Mouse (Mus musculus) mouse embryonic stem cell (cell line): ENCODE results near the gene Kif17.

ENCODE experiments used
- in situ Hi-C, 2 experiments: fragments of 300-500 bp; cut with MboI; formaldehyde crosslinking; loops; 1 replicate in 1 of 2; 3 replicates in 1 of 2; pipeline ENCODE4 v1.14.3; 2019 to 2020; ENCODE audit warnings: low sequenced_read_pairs in 2 of 2, low pct_unique_long_range_greater_than_20kb in 1 of 2, mixed read lengths in 1 of 2; ENCODE audit not compliant: unreplicated experiment in 1 of 2

The Kif17 gene

DNA sequence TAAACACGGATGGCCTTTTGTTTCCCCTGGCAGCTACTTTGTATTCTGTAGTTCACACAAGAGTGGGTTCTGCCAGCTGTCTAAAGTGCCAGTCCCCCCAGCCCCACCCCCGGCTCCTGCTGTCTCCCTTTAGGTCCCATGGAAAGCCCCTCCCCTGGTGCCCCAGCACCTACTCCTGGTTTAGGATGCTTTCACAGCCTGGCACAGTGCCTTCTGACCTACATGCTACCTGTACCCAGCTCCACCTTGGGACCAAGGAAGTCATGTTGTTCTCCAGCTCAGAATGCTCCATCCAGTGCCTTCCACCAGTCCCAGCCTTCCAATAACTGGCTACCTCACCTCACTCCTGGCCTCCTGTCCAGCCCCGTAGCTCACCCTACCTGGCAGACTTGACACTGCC is 56.8 kb downstream of the Kif17 start:
- in situ Hi-C loops, result no loop called here

DNA sequence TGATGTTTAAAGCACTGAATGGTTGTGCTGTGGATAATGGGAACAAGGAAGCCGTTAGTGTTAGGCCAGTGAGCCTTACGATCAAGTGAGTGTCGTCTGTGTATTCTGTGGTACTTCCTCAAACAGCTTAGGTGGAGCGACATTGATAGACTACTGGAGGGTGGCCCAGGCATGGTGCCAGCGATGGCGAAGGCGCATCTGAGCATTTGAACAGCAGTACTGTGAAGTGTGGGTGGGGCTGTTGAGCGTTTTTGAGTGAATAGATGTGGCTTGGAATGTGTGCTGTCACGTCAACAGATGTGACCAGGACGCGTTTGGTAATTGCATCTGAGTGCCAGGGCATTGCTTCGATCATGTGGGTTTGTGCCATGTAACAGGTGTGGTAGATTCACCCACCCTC is 57.5 kb downstream of the Kif17 start:
- in situ Hi-C loops, result no loop called here

DNA sequence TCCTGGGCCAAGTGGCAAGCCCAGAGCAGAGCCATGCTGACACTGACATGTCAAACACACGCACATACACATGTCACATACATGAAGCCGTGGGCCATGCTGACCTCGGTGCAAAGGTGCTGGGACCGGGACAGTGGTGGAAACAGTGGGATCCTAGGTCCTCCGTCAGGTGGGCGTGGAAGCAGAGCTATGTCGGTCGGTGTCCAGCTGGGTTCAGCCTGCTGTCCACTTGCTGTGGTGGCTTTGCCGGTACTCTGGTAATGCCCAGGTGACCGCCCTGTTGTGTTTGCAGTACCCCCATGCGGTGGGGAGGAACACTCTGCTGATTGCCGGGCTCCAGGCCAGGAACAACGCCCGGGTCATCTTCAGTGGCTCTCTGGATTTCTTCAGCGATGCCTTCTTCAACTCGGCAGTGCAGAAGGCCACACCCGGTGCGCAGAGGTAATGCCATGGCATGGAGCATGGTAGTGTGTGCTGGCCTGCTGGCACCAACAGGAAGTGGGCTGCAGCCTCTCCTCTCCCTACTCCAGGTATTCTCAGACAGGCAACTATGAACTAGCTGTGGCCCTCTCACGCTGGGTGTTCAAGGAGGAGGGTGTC is 60.2 kb downstream of the Kif17 start:
- in situ Hi-C loops, result no loop called here

DNA sequence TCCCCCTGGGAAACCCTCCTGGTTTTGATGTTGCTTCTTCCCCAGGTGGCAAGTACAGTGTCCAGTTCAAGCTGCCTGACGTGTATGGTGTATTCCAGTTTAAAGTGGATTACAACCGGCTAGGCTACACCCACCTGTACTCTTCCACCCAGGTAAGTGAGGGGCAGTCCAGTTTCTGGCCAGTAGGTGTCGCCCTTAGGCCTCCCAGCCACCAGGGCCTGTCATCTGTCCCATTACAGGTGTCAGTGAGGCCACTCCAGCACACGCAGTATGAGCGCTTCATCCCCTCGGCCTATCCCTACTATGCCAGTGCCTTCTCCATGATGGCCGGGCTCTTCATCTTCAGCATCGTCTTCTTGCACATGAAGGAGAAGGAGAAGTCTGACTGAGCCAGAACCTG is 61.4 kb downstream of the Kif17 start:
- in situ Hi-C loops, result no loop called here

GRCm38 (mm10) chr4:138312105-138312504 is 61.9 kb downstream of the Kif17 start:
- in situ Hi-C loops, result no loop called here

- in situ Hi-C loops, result no loop called here
Measured at GRCm38 (mm10) chr4:138313021-138313420, 62.8 kb downstream of the Kif17 start.

DNA sequence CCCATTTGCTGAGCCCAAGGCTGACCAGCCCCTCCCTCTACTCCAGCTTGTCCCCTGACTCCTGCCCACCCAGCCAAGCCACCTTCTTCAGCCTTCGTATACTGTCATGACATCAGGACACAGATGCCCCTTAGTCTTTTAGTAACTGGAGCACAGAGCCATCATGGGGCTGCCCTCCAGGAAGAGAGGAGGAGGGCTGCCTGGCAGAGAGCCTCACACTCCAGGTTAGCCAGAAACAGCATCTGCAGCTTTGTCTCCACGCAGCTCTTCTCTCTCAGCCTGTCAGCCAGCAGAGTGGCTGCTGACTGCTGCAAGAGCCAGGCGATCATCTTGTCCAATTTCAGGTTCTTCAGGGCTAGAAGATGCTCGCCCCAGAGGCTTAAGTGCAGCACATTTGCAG is 63.6 kb downstream of the Kif17 start:
- in situ Hi-C loops, result no loop called here

- in situ Hi-C loops, result loop anchor here in 1 of 2 experiments (5.0 kb wide), 1 partner anchor 102 kb away; no protein-coding TSS in a partner anchor
Measured at GRCm38 (mm10) chr4:138315781-138316180, 65.5 kb downstream of the Kif17 start.

GRCm38 (mm10) chr4:138316369-138316768 is 66.1 kb downstream of the Kif17 start:
- in situ Hi-C loops, result loop anchor here in 1 of 2 experiments (5.0 kb wide), 1 partner anchor 101 kb away; no protein-coding TSS in a partner anchor

GRCm38 (mm10) chr4:138318509-138319266 is 68.5 kb downstream of the Kif17 start:
- in situ Hi-C loops, result loop anchor here in 1 of 2 experiments (5.0 kb wide), 1 partner anchor 99 kb away; no protein-coding TSS in a partner anchor

GRCm38 (mm10) chr4:138319508-138319907 is 69.3 kb downstream of the Kif17 start:
- in situ Hi-C loops, result loop anchor here in 1 of 2 experiments (5.0 kb wide), 1 partner anchor 98 kb away; no protein-coding TSS in a partner anchor

GRCm38 (mm10) chr4:138320711-138321110 is 70.5 kb downstream of the Kif17 start:
- in situ Hi-C loops, result loop anchor here in 1 of 2 experiments (5.0 kb wide), 1 partner anchor 107 kb away; no protein-coding TSS in a partner anchor

GRCm38 (mm10) chr4:138321488-138321887 is 71.3 kb downstream of the Kif17 start:
- in situ Hi-C loops, result loop anchor here in 1 of 2 experiments (5.0 kb wide), 1 partner anchor 106 kb away; no protein-coding TSS in a partner anchor

- in situ Hi-C loops, result loop anchor here in 1 of 2 experiments (5.0 kb wide), 1 partner anchor 105 kb away; no protein-coding TSS in a partner anchor
Measured at GRCm38 (mm10) chr4:138322692-138323091, 72.5 kb downstream of the Kif17 start.

- in situ Hi-C loops, result loop anchor here in 1 of 2 experiments (5.0 kb wide), 1 partner anchor 104 kb away; no protein-coding TSS in a partner anchor
Measured at GRCm38 (mm10) chr4:138323753-138324152, 73.5 kb downstream of the Kif17 start.

GRCm38 (mm10) chr4:138324451-138324850 is 74.2 kb downstream of the Kif17 start:
- in situ Hi-C loops, result loop anchor here in 1 of 2 experiments (5.0 kb wide), 1 partner anchor 103 kb away; no protein-coding TSS in a partner anchor

GRCm38 (mm10) chr4:138325466-138326076 is 75.3 kb downstream of the Kif17 start:
- in situ Hi-C loops, result no loop called here

- in situ Hi-C loops, result no loop called here
Measured at GRCm38 (mm10) chr4:138326077-138326695, 76.0 kb downstream of the Kif17 start, which contains the start of gene Pink1. TSS of gene Pink1 (minus strand) at chr4:138326307.
